Mouse (Mus musculus) lung, postnatal 0 days (tissue): ENCODE measurements around the gene Poc1a. TPM values are rescaled to one million over a fixed set of nuclear protein-coding genes. Genes with fewer than 3 reads are reported as not detected.

Experiments
- ATAC-seq: fragments of 200-750 bp; cut with Nextera tagmentation; 2 replicates; pipeline ENCODE4 v1.8.0; 2017; ENCODE audit warnings: moderate library complexity
- DNase-seq: peaks from one replicate; pipeline ENCODE4 v3.0.0-alpha.2; 2016; ENCODE audit warnings: low spot score
- H3K27ac ChIP-seq: fragments of 300-500 bp; sonication (generic); 2 replicates; pipeline ENCODE4 v1.5.1; 2014; ENCODE audit warnings: antibody characterized with exemption, mild to moderate bottlenecking, low read length, mixed read lengths
- H3K27me3 ChIP-seq: fragments of 300-500 bp; sonication (generic); replicated peaks from 2 replicates; pipeline ENCODE4 v1.6.1; 2014; ENCODE audit warnings: low read length, mixed read lengths; ENCODE audit not compliant: insufficient read depth
- H3K36me3 ChIP-seq: fragments of 300-500 bp; sonication (generic); 2 replicates; pipeline ENCODE4 v1.6.1; 2014; ENCODE audit warnings: low read length, mixed read lengths; ENCODE audit not compliant: insufficient read depth
- H3K4me1 ChIP-seq: fragments of 300-500 bp; sonication (generic); 2 replicates; pipeline ENCODE4 v1.6.1; 2014; ENCODE audit warnings: antibody characterized with exemption, low read depth, low read length, mixed read lengths; ENCODE audit not compliant: insufficient read depth
- H3K4me2 ChIP-seq: fragments of 300-500 bp; sonication (generic); replicated peaks from 2 replicates; pipeline ENCODE4 v1.6.1; 2014; ENCODE audit warnings: low read depth, mild to moderate bottlenecking, low read length, moderate library complexity, mixed read lengths
- H3K4me3 ChIP-seq: fragments of 300-500 bp; sonication (generic); 2 replicates; pipeline ENCODE4 v1.5.1; 2014; ENCODE audit warnings: low read depth, low read length
- H3K9ac ChIP-seq: fragments of 300-500 bp; sonication (generic); replicated peaks from 2 replicates; pipeline ENCODE4 v1.6.1; 2014; ENCODE audit warnings: low read depth, mild to moderate bottlenecking
- H3K9me3 ChIP-seq: fragments of 300-500 bp; sonication (generic); 2 replicates; pipeline ENCODE4 v1.6.1; 2016; ENCODE audit warnings: low read length, mixed read lengths
- CTCF ChIP-seq: IDR thresholded peaks from 2 replicates; pipeline ENCODE4 v1.5.1; 2016; ENCODE audit warnings: antibody characterized with exemption, mild to moderate bottlenecking
- EP300 ChIP-seq: IDR thresholded peaks from 2 replicates; pipeline ENCODE4 v1.6.1; 2016; ENCODE audit warnings: antibody characterized with exemption, mild to moderate bottlenecking, control low read depth
- WGBS: fragments of 180-500 bp; shearing (Covaris S2); extraction: QIAGEN DNeasy Blood & Tissue Kit; methylation state at CpG from one replicate; pipeline ENCODE4 v1.1.7; 2014; 5-methylcytosine and 5-hydroxymethylcytosine counted together
- polyA plus RNA-seq: library from polyadenylated mRNA; unstranded; fragments of >200 nt; fragmentation: Nextera tagmentation; extraction: Ambion mirVana; gene quantifications from 2 replicates; pipeline ENCODE4 v1.2.1, GENCODE M21; 2015

The Poc1a gene
- polyA plus RNA-seq, 1 experiment from 2014 or later = 9.9 TPM

- Histone ChIP-seq H3K9me3 (no peaks in the 10 kb centered on the region), H3K27ac (no peak overlapping the region), H3K9ac (0 out of 2 replicates have a peak overlapping the region, but pooled peaks have one; percentile 19), H3K27me3 (no peaks in the 10 kb centered on the region), H3K4me1 (peaks cover 9% of the 10 kb centered on the region; the same call in 1 of the 2 replicates), H3K36me3 (no peaks in the 10 kb centered on the region), H3K4me2 (no peak overlapping the region), H3K4me3 (no peak overlapping the region)
- DNase-seq = no peak
- WGBS = 51% methylated on average over 13 of the region's 13 CpGs
- TF ChIP-seq EP300 (no peak), CTCF (no peak)
- ATAC-seq = no peak
Observed at GRCm38 (mm10) chr9:106340501-106341312, 59.8 kb downstream of the Poc1a start.

GRCm38 (mm10) chr9:106341313-106341686 is 60.4 kb downstream of the Poc1a start:
- Histone ChIP-seq H3K9me3 (no peaks in the 10 kb centered on the region), H3K27me3 (no peaks in the 10 kb centered on the region), H3K27ac (no peak overlapping the region), H3K4me2 (no peak overlapping the region), H3K9ac (no peak overlapping the region), H3K4me3 (no peak overlapping the region), H3K36me3 (no peaks in the 10 kb centered on the region), H3K4me1 (peaks cover 9% of the 10 kb centered on the region; the same call in 1 of the 2 replicates)
- no peak for TF ChIP-seq EP300
- TF ChIP-seq CTCF = no peak
- 44% methylated on average over 3 of the region's 3 CpGs for WGBS
- no peak for DNase-seq
- no peak for ATAC-seq

DNA sequence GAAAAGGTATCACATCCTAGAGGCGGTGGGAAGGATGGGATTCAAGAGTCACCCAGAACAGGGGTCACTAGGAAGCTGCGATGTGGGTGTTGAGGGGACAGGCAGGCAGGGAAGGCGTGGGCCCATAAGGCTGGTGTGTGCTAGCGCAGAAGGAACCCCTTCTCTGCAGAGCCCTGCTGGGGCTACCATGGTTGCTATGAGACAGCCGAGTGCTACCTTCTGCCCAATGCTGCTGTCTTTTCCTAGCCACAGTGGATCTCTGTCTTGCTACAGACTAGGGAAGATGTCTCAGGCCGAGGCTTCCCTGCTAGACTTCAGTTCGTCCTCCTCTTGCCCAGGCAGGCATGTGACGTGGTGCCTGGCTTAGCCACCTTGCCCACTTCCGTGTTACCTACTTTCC is 61.7 kb downstream of the Poc1a start:
- Histone ChIP-seq H3K27me3 (no peaks in the 10 kb centered on the region), H3K27ac (no peak overlapping the region), H3K9me3 (no peaks in the 10 kb centered on the region), H3K4me1 (peaks cover 9% of the 10 kb centered on the region; the same call in 1 of the 2 replicates), H3K9ac (no peak overlapping the region), H3K36me3 (no peaks in the 10 kb centered on the region), H3K4me2 (no peak overlapping the region), H3K4me3 (no peak overlapping the region)
- ATAC-seq (no peak), DNase-seq (no peak)
- 88% methylated on average over 9 of the region's 9 CpGs for WGBS
- TF ChIP-seq CTCF = no peak
- no peak for TF ChIP-seq EP300

DNA sequence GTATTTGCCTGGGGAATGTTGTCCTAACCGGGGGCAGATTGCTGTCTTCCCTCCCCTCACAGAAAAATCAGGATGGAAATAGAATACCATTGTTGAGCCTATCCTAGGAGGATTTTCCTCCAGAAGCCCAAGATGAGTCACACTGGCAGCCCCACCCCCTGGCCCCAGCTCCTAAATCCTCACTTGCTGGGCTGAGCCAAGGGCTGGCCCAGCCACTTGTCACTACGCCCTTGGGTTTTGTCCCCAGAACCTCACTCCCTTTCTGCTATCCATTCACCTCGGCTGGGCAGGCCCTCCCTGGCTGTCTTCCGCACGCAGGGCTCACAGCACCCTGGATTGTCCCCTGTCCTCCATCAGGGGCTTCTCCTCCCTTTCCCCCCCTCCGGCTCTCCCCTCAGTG is 64.3 kb downstream of the Poc1a start:
- no peak overlapping the region for H3K9ac ChIP-seq
- DNase-seq (peak; percentile 84), ATAC-seq (peak; percentile 85)
- H3K27ac ChIP-seq = 0 out of 2 replicates have a peak overlapping the region, but pooled peaks have one; percentile 55
- H3K4me1 ChIP-seq = peaks cover 9% of the 10 kb centered on the region; the same call in 1 of the 2 replicates
- TF ChIP-seq CTCF = no peak
- no peak for TF ChIP-seq EP300
- H3K36me3 ChIP-seq = no peaks in the 10 kb centered on the region
- H3K9me3 ChIP-seq = no peaks in the 10 kb centered on the region
- H3K4me3 ChIP-seq = no peak overlapping the region
- 40% methylated on average over 6 of the region's 6 CpGs for WGBS
- H3K27me3 ChIP-seq = no peaks in the 10 kb centered on the region
- no peak overlapping the region for H3K4me2 ChIP-seq

GRCm38 (mm10) chr9:106345630-106346029 is 64.8 kb downstream of the Poc1a start:
- Histone ChIP-seq H3K36me3 (no peaks in the 10 kb centered on the region), H3K9me3 (no peaks in the 10 kb centered on the region), H3K27me3 (no peaks in the 10 kb centered on the region), H3K4me2 (no peak overlapping the region), H3K27ac (no peak overlapping the region), H3K4me1 (peaks cover 9% of the 10 kb centered on the region; the same call in 1 of the 2 replicates), H3K9ac (no peak overlapping the region), H3K4me3 (no peak overlapping the region)
- whole genome bisulfite sequencing = 63% methylated on average over 6 of the region's 6 CpGs
- TF ChIP-seq EP300 = no peak
- no peak for TF ChIP-seq CTCF
- DNase-seq (no peak), ATAC-seq (no peak)

DNA sequence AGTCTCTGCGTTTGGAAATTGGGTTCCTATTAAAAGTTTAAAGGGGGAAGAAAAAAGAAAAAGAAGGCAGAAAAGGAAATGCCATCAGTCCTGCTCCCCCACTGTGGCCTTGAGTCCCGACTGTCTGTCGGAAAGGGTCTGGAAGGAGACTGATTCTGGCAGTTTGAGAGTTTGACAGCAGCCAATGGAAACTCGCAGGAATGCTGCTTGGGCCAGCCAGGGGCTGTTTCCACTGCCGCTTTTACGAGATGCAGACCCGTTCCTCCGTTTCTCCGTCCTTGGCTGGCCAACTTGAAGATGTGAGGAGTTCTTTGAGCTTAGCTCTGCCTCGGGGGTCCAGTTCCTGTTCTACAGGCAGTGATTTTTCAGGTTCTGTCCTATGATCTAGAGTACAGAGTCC is 67.4 kb downstream of the Poc1a start:
- 68% methylated on average over 10 of the region's 10 CpGs for WGBS
- no peaks in the 10 kb centered on the region for H3K9me3 ChIP-seq
- H3K36me3 ChIP-seq = no peaks in the 10 kb centered on the region
- H3K27ac ChIP-seq = no peak overlapping the region
- ATAC-seq = no peak
- no peak overlapping the region for H3K4me3 ChIP-seq
- no peak for DNase-seq
- no peak overlapping the region for H3K9ac ChIP-seq
- TF ChIP-seq EP300 = no peak
- no peak overlapping the region for H3K4me2 ChIP-seq
- H3K4me1 ChIP-seq = peaks cover 5% of the 10 kb centered on the region; the same call in 1 of the 2 replicates
- no peaks in the 10 kb centered on the region for H3K27me3 ChIP-seq
